Mouse (Mus musculus): ENCODE results near the gene Med25. TPM values are rescaled to one million over a fixed set of nuclear protein-coding genes. Genes with fewer than 3 reads are reported as not detected.
"Not testable (repeated sequence)": the region's sequence is repeated elsewhere in the genome, so short reads cannot be mapped to it uniquely, and the experiment has no call there.

Med25 gene
- polyA plus RNA-seq, 2 experiments, result 24.2 to 29.3 TPM

- Histone ChIP-seq H3K4me1 (replicated peaks; ENCODE audit: control insufficient read depth in 2 of 2, insufficient read depth in 2 of 2, low read length in 1 of 2) (0 out of 4 replicates have a peak, but pooled peaks cover 0 to 2% of the 10 kb centered on the region in 2 experiments), H3K9ac (replicated peaks) (no peak overlapping the region), H3K36me3 (replicated peaks; ENCODE audit: control insufficient read depth, insufficient read depth, low read depth) (peaks cover 5% of the 10 kb centered on the region), H3K9me3 (ENCODE audit: control insufficient read depth, low read length) (no peaks in the 10 kb centered on the region), H3K27ac (no peak overlapping the region), H3K4me2 (ENCODE audit: low read depth) (no peak overlapping the region), H3K4me3 (ENCODE audit: insufficient read depth in 1 of 2, low read depth in 2 of 2, low read length in 2 of 2) (no peak overlapping the region), H3K27me3 (ENCODE audit: control insufficient read depth, insufficient read depth, low read length) (no peaks in the 10 kb centered on the region)
- WGBS (ENCODE audit: insufficient replicate concordance), result 82% methylated on average over 14 of the region's 14 CpGs
- TF ChIP-seq EP300 (IDR thresholded peaks at IDR 0.05; ENCODE audit: low read depth) (no peak), CTCF (IDR thresholded peaks at IDR 0.05; ENCODE audit: low read depth) (no peak)
- DNase-seq (ENCODE audit: low read depth in 3 of 3, low spot score in 3 of 3) (no peak), ATAC-seq (ENCODE audit: insufficient read depth) (no peak)
Measured at GRCm38 (mm10) chr7:44877833-44878232, 14.7 kb downstream of the Med25 start.

- not testable (repeated sequence) for ATAC-seq (ENCODE audit: insufficient read depth); H3K27me3 ChIP-seq (ENCODE audit: control insufficient read depth, insufficient read depth, low read length); DNase-seq (ENCODE audit: low read depth in 3 of 3, low spot score in 3 of 3); H3K4me3 ChIP-seq (ENCODE audit: insufficient read depth in 1 of 2, low read depth in 2 of 2, low read length in 2 of 2); H3K9ac ChIP-seq (replicated peaks); H3K9me3 ChIP-seq (ENCODE audit: control insufficient read depth, low read length); H3K4me2 ChIP-seq (ENCODE audit: low read depth); H3K36me3 ChIP-seq (replicated peaks; ENCODE audit: control insufficient read depth, insufficient read depth, low read depth); H3K27ac ChIP-seq
- WGBS (ENCODE audit: insufficient replicate concordance), result 82% methylated on average over 2 of the region's 2 CpGs
- peaks cover 4 to 12% of the 10 kb centered on the region in 2 experiments for H3K4me1 ChIP-seq (replicated peaks; ENCODE audit: control insufficient read depth in 2 of 2, insufficient read depth in 2 of 2, low read length in 1 of 2)
Measured at GRCm38 (mm10) chr7:44871774-44872173, 20.7 kb downstream of the Med25 start.

GRCm38 (mm10) chr7:44871181-44871580 lies 21.3 kb downstream of the Med25 start:
- H3K36me3 ChIP-seq (replicated peaks; ENCODE audit: control insufficient read depth, insufficient read depth, low read depth), result no peaks in the 10 kb centered on the region
- DNase-seq (ENCODE audit: low read depth in 3 of 3, low spot score in 3 of 3) (no peak), ATAC-seq (ENCODE audit: insufficient read depth) (no peak)
- H3K4me3 ChIP-seq (ENCODE audit: insufficient read depth in 1 of 2, low read depth in 2 of 2, low read length in 2 of 2), result no peak overlapping the region
- H3K9me3 ChIP-seq (ENCODE audit: control insufficient read depth, low read length), result no peaks in the 10 kb centered on the region
- H3K9ac ChIP-seq (replicated peaks), result no peak overlapping the region
- no peak overlapping the region for H3K4me2 ChIP-seq (ENCODE audit: low read depth)
- no peaks in the 10 kb centered on the region for H3K27me3 ChIP-seq (ENCODE audit: control insufficient read depth, insufficient read depth, low read length)
- H3K4me1 ChIP-seq (replicated peaks; ENCODE audit: control insufficient read depth in 2 of 2, insufficient read depth in 2 of 2, low read length in 1 of 2), result peaks cover 6 to 18% of the 10 kb centered on the region in 2 experiments
- 63% methylated on average over 1 of the region's 1 CpGs for WGBS (ENCODE audit: insufficient replicate concordance)
- H3K27ac ChIP-seq, result no peak overlapping the region
- TF ChIP-seq CTCF (IDR thresholded peaks at IDR 0.05; ENCODE audit: low read depth), result no peak
- TF ChIP-seq EP300 (IDR thresholded peaks at IDR 0.05; ENCODE audit: low read depth), result no peak

- DNase-seq (ENCODE audit: low read depth in 3 of 3, low spot score in 3 of 3), result no peak
- no peak overlapping the region for H3K4me3 ChIP-seq (ENCODE audit: insufficient read depth in 1 of 2, low read depth in 2 of 2, low read length in 2 of 2)
- H3K36me3 ChIP-seq (replicated peaks; ENCODE audit: control insufficient read depth, insufficient read depth, low read depth), result no peaks in the 10 kb centered on the region
- no peaks in the 10 kb centered on the region for H3K9me3 ChIP-seq (ENCODE audit: control insufficient read depth, low read length)
- H3K4me2 ChIP-seq (ENCODE audit: low read depth), result peak overlapping the region; percentile 86
- ATAC-seq (ENCODE audit: insufficient read depth), result no peak
- no peak for TF ChIP-seq CTCF (IDR thresholded peaks at IDR 0.05; ENCODE audit: low read depth)
- no peak for TF ChIP-seq EP300 (IDR thresholded peaks at IDR 0.05; ENCODE audit: low read depth)
- H3K9ac ChIP-seq (replicated peaks), result no peak overlapping the region
- no peaks in the 10 kb centered on the region for H3K27me3 ChIP-seq (ENCODE audit: control insufficient read depth, insufficient read depth, low read length)
- no peak overlapping the region for H3K27ac ChIP-seq
- peaks cover 6 to 21% of the 10 kb centered on the region in 2 experiments for H3K4me1 ChIP-seq (replicated peaks; ENCODE audit: control insufficient read depth in 2 of 2, insufficient read depth in 2 of 2, low read length in 1 of 2)
- WGBS (ENCODE audit: insufficient replicate concordance), result 75% methylated on average over 6 of the region's 6 CpGs
Measured at GRCm38 (mm10) chr7:44870614-44871013, 21.9 kb downstream of the Med25 start.

GRCm38 (mm10) chr7:44869697-44870528 lies 22.6 kb downstream of the Med25 start, which contains the start of gene Ptov1:
Ptov1 (minus strand) TSS chr7:44869788.
- Histone ChIP-seq H3K9me3 (ENCODE audit: control insufficient read depth, low read length) (no peaks in the 10 kb centered on the region), H3K36me3 (replicated peaks; ENCODE audit: control insufficient read depth, insufficient read depth, low read depth) (no peaks in the 10 kb centered on the region; the same call in 1 of the 2 replicates), H3K4me3 (ENCODE audit: insufficient read depth in 1 of 2, low read depth in 2 of 2, low read length in 2 of 2) (peak within 1 kb of the TSS; percentile 52 to 69), H3K9ac (replicated peaks) (peak within 1 kb of the TSS; percentile 74), H3K4me1 (replicated peaks; ENCODE audit: control insufficient read depth in 2 of 2, insufficient read depth in 2 of 2, low read length in 1 of 2) (peaks cover 6 to 20% of the 10 kb centered on the region in 2 experiments), H3K27me3 (ENCODE audit: control insufficient read depth, insufficient read depth, low read length) (no peaks in the 10 kb centered on the region), H3K27ac (peak within 1 kb of the TSS; percentile 75), H3K4me2 (ENCODE audit: low read depth) (peak within 1 kb of the TSS; percentile 86)
- ATAC-seq (ENCODE audit: insufficient read depth) (peak; percentile 86), DNase-seq (ENCODE audit: low read depth in 3 of 3, low spot score in 3 of 3) (peak; percentile 77 to 83 (median 78))
- TF ChIP-seq EP300 (IDR thresholded peaks at IDR 0.05; ENCODE audit: low read depth) (peak; percentile 42), CTCF (IDR thresholded peaks at IDR 0.05; ENCODE audit: low read depth) (no peak)
- 9% methylated on average over 29 of the region's 29 CpGs for WGBS (ENCODE audit: insufficient replicate concordance)

Data from liver, embryonic 14.5 days (tissue).